Mouse (Mus musculus) cerebellum, adult 9-10 months (tissue): ENCODE data around the gene Tmem79.
"Not testable (repeated sequence)": the region's sequence is repeated elsewhere in the genome, so short reads cannot be mapped to it uniquely, and the experiment has no call there.

ENCODE experiments used
- DNase-seq: peaks from one replicate; pipeline ENCODE4 v3.0.0; 2022

Tmem79 gene

DNA sequence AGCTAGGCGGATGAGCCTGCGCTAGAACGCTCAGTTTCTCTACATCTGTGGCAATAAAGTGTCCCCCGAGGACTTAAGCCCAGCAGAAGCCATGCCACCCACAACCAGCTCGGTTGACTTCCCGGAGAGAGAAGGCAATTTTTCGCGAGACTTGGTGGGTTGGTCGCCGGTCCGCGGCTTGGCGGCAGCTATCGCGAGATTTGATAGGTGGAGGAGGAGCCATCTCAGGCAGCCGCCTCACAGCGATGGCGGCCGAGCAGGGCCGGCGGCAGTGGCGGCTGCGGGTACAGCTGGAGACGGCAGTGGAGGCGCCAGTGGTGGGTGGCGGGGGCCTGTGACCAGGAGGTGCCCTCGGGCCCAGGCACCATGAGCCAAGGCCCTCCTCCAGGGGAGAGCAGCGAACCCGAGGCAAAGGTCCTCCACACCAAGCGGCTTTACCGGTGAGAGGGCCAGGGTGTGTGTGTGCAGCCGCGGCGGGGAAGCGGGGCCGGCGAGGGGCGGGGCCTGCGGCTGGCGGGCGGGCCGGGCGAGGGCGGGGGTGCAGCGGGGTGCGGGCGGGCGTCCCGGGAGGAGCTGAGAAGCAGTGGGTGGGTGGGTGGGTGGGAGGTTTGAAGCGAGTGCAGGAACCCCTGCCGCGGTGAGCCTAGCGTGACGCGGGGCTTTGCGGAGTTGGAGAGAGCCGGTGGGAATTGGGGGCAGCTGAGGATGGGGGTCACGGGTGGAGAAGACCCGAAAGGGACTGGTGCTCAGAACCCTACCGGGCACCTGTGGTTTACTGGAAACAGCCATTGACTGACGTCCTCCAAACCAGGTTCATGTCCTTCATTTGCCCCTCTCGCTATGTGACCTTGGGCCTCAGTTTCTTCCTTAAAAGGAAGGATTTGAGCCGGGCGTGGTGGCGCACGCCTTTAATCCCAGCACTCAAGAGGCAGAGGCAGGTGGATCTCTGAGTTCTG is at the start of gene Tmem79, which contains the start of gene Smg5:
Gene Tmem79 (minus strand): TSS at position 91 of the 956 bp plus-strand sequence.
Gene Smg5 (plus strand): TSS at position 203 of the 956 bp plus-strand sequence.
- peak; percentile 95 for DNase-seq

DNA sequence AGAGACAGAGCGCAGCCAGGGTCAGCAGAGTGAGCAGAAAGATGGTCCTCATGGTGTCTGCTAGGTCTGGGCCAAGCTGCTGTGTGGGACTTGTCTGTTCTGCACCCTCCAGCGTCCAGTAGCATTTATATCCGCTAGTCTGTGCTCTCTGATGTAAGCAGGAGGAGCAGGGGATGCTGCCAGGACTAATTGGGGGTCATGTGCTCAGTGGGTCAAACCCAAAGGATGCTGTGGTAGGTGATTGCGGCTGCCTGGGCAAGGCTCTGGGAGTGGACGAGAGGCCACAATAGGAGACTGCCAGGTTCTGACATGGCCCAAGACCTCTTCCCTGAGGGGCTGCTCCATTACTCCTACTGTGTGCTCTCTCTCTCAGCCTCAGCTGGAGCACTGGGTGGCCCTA is 48.4 kb upstream of the Tmem79 start, which contains the start of gene Bglap:
Gene Bglap (minus strand): TSS at position 101 of the 400 bp plus-strand sequence.
- no peak for DNase-seq

DNA sequence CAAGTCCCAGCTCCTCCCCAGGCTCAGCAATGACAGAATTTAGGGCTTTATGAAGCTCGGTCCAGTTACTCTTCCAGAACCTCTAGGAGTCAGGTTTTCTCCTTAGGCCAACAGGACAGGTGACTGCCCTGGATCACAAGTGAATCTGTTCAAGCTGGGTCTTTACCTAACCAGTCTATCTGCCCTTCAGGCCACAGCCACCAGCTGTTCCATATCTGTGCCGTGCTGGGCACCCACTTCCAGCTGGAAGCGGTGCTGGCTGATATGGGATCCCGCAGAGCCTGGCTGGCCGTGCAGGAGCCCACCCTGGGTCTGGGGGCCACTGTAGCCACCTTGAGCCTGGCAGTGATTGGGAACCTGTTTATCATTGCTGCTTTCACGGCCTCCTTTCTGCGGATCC is 46.4 kb upstream of the Tmem79 start:
- not testable (repeated sequence) for DNase-seq

DNA sequence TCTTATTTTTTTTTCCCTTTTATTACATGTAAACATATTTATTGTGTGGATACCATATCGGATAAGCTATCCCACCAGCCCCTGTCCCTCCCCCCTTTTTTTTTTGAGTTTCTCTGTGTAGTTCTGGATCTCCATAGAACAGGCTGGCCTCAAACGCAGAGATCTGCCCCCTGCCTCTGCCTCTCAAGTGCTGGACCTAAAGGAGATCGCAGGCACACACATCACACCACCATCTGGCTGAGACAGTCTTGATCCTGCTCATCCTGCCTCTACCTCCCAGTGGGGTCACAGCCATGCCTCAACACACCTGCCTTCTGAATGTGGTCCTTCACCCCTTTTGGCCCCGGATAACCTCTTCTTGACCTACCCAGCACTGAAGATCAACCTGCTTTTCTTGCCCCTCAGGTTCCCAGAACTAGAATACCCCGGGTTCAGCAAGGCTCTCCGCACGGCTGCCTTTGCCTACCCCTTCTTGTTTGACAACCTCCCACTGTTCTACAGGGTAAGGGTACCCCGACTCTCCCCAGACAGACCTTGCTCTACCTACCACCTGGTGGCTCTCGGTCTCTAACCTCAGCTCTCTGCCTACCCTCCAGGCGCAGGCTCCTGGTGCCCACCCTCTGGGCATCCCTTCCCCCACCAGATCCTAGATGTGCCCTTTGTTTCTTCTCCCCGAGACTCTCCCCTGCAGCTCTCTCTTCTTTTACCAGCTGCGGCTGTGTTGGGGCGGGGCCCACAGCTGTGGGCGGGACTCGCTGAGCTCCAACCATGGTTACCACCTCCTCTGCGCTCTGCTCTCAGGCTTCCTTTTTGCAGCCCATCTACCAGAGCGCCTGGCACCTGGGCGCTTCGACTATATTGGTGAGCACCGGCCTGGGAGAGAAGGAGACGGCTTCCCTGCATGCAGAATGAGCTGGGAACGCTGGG is 45.7 kb upstream of the Tmem79 start:
- not testable (repeated sequence) for DNase-seq

DNA sequence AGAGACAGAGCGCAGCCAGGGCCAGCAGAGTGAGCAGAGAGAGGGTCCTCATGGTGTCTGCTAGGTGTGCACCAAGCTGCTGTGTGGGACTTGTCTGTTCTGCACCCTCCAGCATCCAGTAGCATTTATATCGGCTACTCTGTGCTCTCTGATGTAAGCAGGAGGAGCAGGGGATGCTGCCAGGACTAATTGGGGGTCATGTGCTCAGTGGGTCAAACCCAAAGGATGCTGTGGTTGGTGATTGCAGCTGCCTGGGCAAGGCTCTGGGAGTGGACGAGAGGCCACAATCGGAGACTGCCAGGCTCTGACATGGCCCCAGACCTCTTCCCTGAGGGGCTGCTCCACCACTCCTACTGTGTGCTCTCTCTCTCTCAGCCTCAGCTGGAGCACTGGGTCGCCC is 42.7 kb upstream of the Tmem79 start, which contains the start of gene Bglap2:
Gene Bglap2 (minus strand): TSS at position 101 of the 400 bp plus-strand sequence.
- DNase-seq, result not testable (repeated sequence)

DNA sequence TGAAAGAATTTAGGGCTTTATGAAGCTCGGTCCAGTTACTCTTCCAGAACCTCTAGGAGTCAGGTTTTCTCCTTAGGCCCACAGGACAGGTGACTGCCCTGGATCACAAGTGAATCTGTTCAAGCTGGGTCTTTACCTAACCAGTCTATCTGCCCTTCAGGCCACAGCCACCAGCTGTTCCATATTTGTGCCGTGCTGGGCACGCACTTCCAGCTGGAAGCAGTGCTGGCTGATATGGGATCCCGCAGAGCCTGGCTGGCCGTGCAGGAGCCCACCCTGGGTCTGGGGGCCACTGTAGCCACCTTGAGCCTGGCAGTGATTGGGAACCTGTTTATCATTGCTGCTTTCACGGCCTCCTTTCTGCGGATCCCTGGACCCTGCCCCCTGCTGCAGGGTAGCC is 40.7 kb upstream of the Tmem79 start:
- not testable (repeated sequence) for DNase-seq

DNA sequence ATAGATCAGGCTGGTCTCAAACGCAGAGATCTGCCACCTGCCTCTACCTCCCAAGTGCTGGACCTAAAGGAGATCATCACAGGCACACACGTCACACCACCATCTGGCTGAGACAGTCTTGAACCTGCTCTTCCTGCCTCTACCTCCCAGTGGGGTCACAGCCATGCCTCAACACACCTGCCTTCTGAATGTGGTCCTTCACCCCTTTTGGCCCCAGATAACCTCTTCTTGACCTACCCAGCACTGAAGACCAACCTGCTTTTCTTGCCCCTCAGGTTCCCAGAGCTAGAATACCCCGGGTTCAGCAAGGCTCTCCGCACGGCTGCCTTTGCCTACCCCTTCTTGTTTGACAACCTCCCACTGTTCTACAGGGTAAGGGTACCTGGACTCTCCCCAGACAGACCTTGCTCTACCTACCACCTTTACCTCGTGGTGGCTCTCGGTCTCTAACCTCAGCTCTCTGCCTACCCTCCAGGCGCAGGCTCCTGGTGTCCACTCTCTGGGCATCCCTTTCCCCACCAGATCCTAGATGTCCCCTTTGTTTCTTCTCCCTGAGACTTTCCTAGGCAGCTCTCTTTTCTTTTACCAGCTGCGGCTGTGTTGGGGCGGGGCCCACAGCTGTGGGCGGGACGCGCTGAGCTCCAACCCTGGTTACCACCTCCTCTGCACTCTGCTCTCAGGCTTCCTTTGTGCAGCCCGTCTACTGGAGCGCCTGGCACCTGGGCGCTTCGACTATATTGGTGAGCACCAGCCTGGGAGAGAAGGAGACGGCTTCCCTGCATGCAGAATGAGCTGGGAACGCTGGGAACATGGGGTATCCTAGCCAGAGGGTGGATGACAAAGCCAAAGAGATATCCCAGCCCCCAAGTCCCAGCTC is 40.0 kb upstream of the Tmem79 start:
- DNase-seq, result not testable (repeated sequence)

DNA sequence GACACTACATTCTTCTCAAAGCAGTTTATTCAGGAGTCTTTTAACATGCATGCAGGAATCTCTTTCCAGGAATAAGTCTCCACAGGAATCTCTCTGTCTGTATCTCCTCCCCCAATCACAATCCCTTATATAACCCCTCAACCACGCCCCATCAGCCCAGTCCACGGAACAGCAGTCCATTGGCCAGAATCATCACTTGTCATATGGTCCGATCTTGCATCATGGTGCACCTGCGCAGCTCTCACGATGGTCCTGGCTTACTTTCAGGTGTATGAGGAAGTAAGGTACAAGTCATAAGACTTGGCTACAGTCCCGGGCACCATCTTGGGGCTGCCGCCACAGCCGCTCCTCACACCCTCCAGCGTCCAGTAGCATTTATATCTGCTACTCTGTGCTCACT is 36.7 kb upstream of the Tmem79 start, which contains the start of gene Bglap3:
Gene Bglap3 (minus strand): TSS at position 101 of the 400 bp plus-strand sequence.
- not testable (repeated sequence) for DNase-seq

DNA sequence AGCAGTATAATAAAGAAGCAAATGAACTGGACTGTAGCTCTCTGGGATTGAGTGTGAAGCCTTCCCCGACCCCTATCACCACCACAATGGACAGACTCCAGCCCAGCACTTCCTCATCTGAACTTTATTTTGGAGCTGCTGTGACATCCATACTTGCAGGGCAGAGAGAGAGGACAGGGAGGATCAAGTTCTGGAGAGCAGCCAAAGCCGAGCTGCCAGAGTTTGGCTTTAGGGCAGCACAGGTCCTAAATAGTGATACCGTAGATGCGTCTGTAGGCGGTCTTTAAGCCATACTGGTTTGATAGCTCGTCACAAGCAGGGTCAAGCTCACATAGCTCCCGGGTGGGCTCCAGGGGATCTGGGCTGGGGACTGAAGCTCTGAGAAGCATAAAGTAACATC is 32.6 kb upstream of the Tmem79 start:
- DNase-seq, result not testable (repeated sequence)

DNA sequence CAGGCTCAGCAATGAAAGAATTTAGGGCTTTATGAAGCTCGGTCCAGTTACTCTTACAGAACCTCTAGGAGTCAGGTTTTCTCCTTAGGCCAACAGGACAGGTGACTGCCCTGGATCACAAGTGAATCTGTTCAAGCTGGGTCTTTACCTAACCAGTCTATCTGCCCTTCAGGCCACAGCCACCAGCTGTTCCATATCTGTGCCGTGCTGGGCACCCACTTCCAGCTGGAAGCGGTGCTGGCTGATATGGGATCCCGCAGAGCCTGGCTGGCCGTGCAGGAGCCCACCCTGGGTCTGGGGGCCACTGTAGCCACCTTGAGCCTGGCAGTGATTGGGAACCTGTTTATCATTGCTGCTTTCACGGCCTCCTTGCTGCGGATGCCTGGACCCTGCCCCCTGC is 31.6 kb upstream of the Tmem79 start:
- not testable (repeated sequence) for DNase-seq

DNA sequence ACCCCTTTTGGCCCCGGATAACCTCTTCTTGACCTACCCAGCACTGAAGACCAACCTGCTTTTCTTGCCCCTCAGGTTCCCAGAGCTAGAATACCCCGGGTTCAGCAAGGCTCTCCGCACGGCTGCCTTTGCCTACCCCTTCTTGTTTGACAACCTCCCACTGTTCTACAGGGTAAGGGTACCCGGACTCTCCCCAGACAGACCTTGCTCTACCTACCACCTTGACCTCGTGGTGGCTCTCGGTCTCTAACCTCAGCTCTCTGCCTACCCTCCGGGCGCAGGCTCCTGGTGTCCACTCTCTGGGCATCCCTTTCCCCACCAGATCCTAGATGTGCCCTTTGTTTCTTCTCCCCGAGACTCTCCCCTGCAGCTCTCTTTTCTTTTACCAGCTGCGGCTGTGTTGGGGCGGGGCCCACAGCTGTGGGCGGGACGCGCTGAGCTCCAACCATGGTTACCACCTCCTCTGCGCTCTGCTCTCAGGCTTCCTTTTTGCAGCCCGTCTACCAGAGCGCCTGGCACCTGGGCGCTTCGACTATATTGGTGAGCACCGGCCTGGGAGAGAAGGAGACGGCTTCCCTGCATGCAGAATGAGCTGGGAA is 31.0 kb upstream of the Tmem79 start:
- not testable (repeated sequence) for DNase-seq

DNA sequence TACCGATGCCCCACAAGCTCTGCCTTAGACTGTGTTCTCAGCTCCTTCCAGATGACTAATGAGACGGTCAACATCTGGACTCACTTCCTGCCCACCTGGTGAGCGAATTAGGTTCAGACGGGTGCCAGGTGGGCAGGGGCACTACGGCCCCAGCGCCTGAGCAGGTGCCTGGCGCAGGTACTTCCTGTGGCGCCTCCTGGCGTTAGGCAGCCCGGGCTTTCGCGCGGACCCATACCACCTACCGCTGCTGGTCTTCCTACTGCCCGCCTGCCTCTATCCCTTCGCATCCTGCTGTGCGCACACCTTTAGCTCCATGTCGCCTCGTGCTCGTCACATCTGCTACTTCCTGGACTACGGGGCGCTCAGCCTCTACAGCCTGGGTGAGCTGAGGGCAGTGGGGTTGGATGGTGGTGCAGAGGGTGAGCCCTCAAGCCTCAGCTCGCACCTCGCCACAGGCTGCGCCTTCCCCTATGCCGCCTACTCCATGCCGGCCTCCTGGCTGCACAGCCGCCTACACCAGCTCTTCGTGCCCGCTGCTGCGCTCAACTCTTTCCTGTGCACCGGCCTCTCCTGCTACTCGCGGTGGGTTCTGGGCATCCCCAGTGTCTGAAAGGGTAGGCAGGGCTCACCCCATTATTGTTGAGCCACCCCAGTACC is 29.9 kb upstream of the Tmem79 start:
- no peak for DNase-seq

DNA sequence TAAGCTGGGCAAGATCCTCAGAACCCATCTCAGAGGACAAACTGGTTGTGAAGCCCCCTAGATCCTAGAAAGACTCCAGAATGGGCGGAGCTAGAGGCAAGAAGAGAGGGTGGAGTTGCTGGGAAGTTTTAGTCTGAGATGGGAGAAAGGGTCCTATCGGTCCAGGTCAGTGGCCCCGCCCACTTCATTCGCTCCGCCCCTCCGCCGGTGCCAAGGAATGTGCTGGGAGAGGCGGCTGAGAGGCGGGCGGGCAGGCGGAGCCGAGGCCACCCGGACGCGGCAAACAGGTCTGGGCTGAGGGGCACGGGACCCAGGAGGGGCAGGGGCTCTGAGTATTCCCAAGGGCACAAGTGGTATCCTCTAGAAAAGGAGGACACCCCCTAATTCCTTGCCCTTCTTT is 28.4 kb upstream of the Tmem79 start, which contains the start of gene Paqr6:
Gene Paqr6 (plus strand): TSS at position 248 of the 400 bp plus-strand sequence.
- no peak for DNase-seq

DNA sequence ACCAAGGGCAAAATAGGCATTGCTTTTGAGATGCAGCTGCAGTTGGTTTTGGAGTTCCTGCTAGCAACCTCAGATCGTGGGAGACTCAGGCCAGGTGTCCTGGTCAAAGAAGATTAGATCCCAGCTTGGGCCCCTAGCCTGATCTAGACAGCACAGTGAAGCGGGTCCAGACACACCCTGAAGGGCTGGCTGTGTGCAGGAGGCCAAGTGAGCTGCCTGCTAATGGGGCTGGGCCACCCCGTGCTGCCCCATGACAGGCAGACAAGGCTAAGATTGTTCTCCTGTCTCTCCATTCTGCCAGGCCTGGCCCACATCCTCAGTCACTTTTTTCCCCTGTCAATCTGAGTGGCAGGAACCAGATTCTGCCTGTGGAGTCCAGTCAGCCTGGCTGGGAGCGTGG is 27.8 kb upstream of the Tmem79 start:
- DNase-seq, result no peak

DNA sequence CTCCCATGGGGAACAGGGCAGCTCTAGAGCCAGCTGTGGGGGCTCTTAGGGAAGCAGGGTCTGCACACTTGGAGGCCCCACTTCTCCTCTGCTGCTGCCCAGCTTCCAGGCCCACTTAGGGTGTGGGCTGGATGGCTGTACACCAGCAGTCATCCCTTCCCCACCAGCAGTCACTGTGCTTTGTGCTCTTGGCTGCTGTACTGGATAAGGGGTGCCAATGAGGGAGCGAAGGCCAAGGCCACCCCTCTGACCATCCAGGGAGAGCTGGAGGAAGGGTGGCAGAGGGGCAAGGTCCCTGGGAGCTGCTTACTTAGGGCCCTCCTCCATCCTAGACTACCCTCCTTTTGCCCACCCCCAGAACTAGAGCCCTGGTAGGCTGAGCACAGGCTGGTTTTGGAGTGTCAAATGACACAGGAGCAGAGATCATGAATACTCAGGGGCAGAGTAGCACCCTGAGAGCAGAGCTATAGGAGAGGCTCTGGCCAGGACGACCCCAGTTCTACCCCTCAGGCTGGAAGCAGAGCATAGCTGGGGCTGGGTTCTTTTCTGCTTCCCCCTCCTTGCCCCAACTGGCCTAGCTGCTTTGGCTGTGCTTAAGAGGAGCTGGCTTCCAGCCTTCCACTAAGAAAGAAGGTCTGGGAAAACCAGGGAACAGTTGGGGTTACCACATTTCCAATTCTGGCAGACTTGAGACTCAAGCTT is 25.8 kb upstream of the Tmem79 start:
- no peak for DNase-seq

DNA sequence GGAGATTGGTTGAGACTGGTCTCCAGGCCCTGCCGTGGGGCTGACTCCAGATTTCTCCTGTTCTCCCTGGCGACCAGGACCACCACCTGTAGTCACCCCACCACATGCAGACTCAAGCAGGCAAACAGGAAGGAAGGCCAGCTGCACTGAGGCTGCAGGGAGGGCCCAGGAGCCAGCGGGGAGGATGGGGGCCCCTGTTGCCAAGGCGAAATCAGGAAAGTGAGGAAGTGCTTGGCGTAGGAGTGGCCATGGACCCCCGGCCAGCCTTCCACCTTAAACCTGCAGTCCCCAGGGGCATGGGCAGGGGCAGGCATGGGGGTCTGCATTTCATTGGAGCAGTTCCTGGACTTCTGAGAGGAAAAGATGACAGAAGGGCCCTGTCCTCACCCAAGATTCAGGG is 25.1 kb upstream of the Tmem79 start:
- DNase-seq, result no peak

DNA sequence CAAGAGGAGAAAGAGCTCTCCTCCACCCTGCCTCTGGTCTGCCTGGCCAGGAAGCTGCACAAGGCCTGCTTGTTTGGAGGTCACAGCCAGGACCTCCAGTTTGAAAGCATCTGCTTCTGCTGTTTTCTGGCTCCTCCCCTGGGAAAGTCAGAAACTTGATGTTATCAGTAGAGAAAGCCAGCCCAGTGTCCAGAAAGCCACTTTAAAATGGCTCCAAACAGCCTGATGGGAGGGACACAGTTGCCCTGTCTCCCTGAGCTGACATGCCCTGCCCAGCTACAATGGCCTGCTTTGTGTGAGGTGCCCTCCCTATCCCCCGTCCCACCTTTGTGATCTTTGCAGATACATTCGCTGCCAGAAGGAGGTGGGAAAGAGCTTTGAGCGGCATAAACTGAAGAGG is 24.0 kb upstream of the Tmem79 start:
- DNase-seq, result no peak

DNA sequence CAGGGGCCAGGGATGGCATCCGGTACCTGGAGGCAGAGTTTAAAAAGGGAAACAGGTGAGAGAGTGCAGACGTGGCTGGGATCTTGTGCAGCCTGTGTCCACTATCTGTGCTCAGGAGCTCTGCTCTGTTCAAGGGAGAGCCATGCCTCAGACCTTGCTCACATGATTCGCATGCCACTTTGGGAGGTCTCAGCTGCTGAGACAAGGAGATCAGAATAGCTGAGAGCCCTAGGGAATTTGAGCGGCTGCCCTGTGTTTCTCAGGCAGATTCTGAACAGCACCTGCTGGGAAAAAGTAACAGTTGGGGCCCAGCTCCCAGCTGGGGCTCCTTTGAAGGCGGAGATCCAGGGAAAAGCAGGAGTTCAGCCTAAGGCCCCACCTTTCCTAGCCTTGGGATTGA is 23.6 kb upstream of the Tmem79 start:
- DNase-seq, result no peak

DNA sequence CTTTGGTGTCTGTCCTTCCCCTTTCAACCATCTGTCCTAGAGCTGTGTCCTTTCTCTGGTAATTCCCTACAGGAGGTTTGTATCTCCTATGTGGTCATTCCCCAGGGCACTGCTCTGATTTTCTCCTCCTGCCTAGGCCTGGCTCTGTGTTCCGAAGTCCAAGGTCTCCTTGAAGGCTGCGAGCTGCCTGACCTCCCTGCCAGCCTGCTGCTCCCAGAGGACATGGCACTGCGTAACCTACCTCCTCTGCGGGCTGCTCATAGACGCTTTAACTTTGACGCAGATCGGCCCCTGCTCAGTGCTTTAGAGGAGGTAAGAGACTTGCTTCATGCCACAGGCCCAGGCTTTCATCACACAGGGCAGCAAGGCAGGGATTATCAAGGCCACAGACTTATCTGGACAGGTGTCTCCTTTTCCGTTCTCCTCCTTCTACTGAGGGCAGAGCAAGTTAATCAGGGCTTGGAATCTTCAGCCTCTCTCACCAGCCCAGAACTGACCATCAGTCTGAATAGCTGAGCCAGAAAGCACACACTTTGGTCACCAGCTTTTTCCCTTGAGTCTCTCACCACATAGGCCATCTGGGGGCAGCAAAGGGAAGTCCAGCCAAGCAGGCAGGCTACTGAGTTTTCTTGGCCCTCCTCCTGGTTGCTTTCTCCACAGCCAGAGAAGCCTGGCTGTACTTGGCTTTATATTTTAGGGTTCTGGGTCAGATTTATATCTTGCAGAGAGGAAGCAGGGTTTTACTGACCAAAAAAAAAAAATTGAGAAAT is 18.6 kb upstream of the Tmem79 start:
- peak; percentile 56 for DNase-seq
